Mouse (Mus musculus) mouse trophoblast stem cell (cell line): Measurements from ENCODE around the gene Gfy.

Experiments
- in situ Hi-C, 2 experiments: fragments of 300-500 bp; cut with MseI, MboI; formaldehyde crosslinking; loops; 2 replicates in 1 of 2; 3 replicates in 1 of 2; pipeline ENCODE4 v1.15.1; 2025

Gfy gene

DNA sequence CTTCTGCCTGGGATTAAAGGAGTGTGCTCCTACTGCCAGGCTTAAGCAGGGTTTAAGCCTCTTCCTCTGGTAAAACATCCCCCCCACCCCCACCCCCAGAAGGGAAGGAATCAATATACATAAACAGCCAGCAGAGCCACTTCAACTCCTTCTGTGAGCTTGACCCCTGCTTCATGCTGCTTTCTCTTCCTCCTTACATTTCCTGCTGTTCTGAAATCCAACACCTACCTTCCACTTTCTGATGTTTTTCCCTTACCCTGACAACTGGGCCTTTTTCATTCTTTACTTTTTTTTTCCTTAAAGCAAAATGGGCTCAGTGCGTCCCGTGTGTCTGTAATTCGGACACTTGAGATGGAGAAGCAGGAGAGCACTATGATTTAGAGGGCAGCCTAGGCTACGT is 29.0 kb downstream of the Gfy start:
- in situ Hi-C loops, result no loop called here

DNA sequence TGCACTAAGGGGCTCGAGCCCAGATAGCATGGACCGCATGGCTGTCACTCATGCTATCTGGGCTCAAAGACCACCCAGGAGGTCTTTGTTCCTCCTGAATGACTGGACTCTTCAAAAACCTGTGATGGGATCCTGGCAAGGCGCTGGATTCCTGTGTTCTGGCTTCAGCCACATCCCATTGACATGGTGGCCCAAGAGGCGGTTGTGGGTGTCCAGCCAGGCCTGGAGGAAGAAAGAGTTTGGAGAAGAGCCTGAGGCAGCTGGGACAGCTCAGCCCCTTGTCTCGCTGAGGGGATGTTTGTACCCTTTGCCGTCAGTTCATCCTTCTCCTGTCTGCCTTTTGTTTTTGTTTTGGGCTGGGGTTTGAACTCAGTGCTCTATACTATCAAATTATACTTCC is 29.8 kb downstream of the Gfy start:
- in situ Hi-C loops, result no loop called here

DNA sequence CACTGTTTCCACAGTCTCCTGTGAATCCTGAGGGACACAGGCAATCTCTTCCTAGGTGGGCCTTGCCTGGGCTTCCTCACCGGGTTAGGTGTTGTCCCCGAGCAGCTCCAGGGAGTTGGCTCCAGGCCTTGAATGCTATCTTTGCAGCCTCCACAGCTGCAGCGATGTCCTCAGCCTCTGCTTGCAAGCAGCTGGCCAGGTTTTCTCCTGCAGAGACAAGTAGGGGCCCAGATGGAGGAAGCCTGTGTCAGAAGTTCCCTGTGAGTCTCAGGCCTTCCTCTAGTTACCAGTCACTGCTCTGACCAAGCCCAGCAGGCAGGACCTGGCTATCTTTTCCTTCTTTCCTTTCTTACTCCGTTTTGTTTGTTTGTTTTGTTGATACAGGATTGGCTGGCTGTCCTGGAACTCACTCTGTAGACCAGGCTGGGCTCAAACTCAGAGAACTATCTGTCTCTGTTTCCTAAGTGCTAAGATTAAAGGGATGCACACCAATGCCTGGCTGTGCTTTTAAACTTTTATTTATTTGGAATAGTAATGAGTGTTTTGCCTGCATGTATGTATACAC is 30.8 kb downstream of the Gfy start:
- in situ Hi-C loops, result no loop called here

DNA sequence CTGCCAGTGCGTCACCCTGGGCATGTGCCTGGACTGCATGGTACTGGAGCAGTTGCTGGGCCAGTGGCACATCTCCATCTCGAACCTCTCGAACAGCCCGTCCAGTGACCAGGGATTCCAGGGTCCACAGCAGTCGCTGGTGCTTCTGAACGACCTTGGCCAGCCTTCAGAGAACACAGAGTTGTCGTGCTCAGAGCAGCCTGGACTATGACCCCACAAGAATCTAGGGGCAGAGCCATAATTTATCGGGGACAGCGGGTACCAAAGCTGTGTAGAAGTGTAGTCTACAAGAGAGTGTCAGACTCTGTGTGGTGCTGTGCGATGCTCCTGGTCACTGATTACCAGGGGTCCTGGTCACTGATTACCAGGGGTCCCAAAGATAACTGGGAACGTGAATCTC is 31.5 kb downstream of the Gfy start:
- in situ Hi-C loops, result no loop called here

DNA sequence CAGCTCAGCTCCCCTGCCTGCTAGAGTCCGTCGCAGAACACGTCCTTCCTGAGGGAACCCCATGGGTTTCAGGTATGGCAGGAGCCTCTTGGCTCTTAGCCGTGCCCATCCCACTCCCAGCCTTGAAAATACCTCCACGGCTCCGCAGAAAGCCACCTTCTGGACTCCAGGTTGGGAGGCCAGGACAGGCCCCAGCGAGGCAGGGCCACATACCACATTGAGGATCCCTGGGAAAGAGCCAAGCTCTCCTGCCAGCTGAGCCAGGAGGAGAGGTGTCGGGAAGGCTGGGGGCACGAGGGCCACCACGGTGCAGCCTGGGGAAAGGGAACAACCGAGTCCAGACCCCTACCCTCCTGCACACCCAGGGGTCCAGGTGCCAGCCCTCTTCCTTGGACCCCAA is 32.1 kb downstream of the Gfy start:
- in situ Hi-C loops, result no loop called here

DNA sequence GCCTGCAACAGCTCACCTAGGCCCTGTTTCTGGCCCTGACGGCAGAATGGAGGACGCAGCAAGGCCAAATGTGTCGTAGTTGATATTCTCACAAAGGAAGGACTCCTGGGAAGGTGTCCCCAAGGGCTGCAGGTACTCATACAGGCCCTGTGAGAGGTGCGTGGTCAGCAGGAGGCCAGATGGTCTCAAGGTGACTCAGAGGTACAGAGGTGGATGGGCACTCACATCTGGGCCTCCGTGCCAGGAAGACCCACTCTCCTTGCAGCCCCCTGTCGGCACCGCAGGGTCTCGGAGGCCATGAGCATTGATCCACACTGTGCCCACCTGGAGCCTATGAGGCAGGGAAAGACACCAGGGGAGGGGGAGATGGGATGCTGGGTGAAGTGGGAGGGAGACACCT is 33.9 kb downstream of the Gfy start:
- in situ Hi-C loops, result no loop called here

DNA sequence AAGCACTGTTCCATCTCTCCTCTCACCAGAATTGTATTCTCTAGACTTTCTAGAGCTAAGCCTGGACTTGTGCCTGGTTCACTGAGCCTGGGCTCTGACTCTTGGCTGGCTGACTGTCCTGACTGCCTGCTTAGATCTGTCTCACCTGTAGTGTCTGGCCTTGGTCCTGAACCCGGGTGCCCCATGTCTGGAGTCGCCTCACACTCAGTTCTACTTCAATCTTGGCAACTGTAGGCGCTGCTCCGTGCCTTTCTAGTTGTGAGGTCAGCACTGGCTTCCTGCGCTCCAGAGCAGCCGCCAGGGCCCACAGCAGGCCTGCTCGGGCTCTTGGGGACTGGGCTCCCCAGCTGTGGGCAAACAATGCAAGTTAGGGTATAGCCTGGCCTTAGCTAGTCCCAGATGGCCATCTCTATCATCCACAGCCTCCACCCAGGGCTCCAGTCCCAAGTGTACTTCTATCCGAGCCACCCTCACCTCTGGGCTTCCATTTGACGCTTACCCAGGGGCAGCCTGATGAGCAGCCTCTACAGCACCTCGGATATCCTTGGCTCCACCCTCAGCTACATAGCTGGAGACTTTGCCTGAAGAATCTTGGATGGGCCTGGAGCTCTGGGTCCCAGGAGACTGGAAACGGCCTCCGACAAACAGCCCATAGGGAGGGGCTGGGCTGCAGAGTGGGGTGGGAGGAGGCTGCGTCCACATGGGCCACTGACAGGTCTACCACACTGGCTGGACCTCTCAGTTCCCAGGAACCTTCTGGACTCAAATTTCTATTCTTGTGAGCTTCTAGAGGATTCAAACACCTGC is 34.8 kb downstream of the Gfy start:
- in situ Hi-C loops, result no loop called here

DNA sequence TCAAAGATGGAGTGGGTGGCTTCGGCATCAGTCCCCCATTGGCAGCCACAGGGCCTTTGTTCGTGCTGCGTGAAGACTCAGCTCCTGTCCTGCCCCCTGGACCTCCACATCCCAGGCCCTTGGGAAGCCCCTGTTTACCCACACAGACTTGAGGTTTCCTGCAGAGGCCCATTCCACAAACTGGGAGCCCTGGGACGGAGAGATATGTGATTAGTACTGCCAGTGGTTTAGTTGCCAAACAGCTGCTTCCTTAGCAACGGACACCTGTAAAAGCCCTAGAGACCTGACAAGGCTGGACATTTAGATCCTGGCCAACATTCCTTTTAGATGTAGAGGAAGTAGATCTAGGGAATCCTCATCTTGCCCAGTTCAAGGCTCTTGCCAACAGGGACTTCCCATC is 37.5 kb downstream of the Gfy start:
- in situ Hi-C loops, result no loop called here

DNA sequence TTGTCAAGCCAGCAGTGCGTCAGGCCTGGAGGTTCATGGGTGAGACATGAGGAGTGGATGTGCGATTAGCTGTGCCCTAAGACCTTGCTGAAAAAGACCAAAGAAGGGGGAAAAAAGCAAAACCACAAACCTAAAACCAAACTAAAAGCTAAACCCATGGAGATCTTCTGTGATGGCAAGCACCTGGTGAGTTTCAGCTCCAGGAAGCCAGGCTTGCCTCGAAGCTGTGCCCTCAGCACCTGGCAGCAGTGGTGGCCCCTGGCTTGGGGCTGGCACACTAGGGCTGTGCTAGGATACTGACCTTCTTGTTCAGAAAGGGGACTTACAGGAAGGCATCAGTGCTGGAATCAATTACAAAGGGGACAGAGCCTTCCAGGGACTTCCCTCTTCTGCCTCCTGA is 38.0 kb downstream of the Gfy start:
- in situ Hi-C loops, result no loop called here

DNA sequence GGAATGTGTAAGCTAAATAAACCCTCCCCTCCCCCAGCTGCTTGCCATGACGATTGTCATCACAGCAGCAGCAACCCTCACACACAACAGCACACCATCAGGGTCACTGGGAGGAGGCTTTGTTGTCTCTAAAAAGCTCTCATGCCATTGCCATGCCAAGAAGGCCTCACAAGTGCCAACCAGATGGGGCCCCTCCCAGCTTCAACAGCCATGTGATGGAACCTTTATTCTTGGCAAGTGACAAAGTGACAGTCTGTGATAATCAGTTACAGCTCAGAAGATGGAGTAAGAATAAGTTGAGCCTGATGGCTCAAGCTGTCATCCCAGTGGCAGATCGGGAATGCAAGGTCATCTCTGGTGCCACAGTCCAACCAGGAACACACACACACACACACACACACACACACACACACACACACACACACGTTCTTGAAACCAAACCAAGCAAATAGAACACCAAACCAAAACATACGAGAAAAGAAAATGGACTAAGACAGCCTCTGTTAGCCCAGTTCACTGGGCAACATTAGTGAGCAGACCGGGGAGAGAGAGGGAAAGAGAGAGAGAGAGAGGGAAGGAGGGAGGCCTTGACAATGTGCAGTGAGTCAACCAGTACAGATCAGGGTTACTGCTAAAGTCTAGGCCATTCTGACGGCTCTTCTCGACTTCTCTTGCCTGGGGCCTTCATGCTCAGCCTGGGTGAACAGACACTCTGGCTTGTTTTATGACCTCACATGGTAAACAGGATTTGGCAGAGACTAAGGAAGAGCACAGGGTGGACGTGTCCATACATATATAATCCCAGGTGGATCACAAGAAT is 39.3 kb downstream of the Gfy start:
- in situ Hi-C loops, result no loop called here

DNA sequence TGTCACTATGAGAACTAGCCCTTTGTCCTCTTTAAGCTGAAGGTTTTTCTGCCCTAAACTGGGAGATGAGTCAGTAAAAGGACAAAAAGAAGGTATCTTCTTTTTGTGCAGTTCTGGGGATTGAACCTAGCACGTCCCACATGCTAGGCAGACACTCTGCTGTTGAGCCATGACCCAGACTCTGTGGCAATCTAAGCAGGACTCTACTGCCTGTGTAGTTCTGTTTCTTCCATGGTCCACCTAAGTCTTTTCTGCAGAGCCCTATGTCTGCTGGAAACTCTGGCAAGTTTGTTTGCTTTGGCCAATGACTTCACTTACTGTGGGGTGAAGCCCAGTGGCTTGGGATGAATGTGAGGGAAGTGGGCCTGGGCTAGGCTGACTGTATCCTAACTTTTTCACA is 41.0 kb downstream of the Gfy start:
- in situ Hi-C loops, result no loop called here

DNA sequence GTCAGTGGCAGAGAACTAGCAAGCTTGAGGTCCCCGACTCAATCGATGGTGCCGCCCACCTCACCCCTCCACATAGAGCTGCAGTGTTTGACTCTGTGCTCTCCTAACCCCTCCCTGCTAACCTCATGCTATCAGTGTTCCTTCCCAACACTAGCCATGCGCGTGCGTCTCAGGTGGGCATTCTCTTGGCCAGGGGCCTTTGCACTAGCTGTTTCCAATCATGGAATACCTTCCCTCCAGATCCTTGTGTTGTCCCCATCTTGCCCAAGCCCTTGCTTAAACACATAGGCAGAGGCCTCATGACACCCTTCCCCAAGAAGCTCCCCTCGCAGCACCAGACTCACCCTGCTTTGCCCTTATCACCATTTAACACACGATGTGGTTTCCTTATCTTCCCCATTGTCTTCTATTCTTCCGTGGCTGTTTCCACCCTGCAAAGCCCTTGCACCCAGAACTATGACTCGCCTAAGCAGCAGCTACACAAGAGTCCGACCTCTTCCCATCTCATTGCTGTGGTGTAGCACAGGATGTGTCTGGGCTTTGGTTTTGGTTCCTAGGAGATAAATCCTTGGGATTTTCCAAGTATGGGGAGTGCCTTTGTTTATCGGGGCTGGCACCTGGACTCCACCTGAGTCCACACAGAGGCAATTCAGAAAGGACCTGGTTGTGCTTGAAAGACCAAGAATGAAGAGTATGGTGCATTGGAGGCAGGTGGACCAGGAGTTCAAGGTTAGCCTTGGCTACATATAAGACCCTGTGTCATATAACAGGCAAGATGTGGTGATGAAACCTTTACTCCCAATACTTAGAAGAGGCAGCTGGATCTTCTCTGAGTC is 42.0 kb downstream of the Gfy start:
- in situ Hi-C loops, result no loop called here

DNA sequence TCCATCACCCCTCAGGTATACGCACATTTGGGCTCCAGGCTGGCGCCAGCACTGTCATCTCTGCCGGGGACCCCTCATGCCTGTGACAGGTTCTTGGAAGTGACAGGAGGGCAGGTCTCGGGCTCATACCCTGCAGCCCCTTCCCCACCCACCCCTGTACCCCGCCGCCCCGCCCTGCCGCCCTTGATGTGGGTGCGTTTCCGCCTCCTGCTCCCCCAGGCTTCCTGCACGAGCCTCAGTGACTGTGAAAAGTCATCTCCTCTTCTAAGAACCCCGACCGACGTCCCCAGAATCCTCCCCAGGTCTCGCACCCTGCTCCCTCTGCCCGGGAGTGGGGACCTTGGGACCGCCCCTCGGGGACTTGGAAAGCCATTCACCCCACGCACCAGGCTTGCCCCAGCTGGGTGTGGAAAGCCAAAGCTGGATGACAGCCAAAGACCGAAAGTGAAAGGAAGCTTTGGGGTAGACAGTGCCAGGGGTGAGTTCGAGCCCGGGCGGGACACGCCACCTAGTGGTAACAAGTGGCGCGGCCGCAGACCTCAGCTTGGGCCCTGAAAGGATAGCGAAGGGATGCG is 43.3 kb downstream of the Gfy start, which contains the start of the genes Gm45713 and Flt3l:
TSS of gene Gm45713 (minus strand) at position 239 of the 575 bp plus-strand sequence.
TSS of gene Flt3l (minus strand) at position 440 of the 575 bp plus-strand sequence.
- in situ Hi-C loops, result no loop called here

DNA sequence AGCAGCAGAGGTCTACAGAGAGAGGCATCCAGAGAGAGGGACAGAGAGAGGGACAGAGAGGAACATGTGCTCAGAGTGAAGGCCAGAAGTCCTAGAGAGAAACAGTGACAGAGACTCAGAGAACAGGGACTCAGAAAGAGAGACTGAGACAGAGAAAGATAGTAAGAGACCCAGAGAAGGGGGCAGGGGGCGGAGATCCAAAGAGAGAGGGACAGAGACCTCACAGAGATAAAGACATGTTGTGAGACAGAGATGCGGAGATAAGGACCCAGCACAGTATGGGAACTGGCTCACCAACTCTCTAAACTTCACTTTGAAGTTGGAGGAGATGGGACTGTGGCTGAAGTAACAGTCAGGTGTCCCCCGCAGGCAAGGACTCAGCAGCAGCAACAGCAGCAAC is 44.0 kb downstream of the Gfy start:
- in situ Hi-C loops, result no loop called here

DNA sequence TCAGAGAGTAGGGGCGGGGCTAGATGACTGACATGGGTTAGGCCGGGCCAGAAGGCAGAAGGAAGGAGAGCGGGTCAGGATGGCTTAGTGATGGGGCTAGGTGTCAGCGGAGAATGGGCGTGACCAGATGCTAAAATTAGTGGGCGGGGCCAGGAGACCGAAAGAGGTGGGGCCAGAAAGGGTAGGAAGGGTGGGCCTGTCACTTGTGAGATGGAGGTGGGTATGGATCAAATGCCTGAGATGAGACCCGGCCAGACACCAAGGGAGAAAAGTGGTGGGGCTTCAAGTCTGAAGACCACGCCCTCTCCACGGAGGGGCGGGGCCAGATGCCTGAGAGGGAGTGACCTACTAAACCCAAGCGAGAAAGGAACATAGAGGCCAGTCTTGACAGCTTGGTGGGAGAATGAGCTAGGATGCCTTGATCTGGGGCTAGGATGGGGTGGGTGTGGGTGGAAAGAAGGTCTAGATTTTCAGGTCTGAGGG is 44.8 kb downstream of the Gfy start:
- in situ Hi-C loops, result no loop called here

DNA sequence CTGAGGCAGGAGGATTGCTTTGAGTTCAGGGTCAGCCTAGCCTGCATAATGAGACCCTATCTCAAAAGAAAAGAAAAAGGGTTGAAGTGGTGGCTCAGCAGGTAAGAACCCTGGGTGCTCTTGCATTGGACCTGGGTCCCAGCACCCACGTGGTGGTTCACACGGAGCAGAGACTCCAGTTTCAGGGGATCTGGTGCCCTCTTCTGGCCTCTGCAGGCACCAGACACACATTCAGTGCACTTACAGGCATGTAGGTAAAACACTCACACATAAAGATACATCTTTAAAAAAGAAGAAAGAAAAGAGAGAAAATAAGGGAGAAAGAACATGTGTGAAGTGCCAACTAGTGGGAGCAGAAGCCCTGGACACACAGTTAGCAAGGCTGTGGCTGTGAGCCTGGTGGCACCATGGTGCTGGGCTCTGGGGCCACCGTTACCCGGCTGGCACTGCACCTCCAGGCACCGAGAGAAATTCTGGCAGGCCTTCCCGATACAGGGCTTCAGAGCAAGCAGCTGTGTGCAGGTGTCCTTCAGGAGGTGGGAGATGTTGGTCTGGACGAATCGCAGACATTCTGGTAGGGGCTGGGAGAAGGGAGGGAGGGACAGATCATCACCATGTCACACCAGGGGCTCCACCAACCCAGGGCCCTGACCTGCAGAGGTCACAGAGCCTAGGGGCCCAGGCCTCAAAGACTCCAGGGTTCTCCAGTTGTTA is 45.8 kb downstream of the Gfy start:
- in situ Hi-C loops, result no loop called here

DNA sequence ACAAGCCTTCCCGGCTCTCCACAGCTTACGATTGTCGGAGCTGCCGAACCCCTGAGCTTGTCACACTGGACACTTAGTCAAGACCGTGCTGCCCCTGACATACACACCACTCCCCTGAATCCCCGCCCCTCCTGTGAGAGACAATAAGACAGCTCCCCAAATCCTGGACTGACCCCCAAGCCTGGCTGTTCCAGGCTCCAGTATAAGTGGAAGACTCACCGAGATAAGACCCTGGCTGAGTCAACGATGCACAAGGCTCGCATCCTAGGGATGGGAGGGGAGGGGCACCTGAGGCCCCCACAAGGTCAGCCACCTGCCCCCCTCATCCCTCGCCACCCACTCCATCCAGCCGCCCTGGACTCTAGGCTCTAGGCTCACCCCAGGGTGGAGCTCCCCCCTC is 47.5 kb downstream of the Gfy start:
- in situ Hi-C loops, result no loop called here

DNA sequence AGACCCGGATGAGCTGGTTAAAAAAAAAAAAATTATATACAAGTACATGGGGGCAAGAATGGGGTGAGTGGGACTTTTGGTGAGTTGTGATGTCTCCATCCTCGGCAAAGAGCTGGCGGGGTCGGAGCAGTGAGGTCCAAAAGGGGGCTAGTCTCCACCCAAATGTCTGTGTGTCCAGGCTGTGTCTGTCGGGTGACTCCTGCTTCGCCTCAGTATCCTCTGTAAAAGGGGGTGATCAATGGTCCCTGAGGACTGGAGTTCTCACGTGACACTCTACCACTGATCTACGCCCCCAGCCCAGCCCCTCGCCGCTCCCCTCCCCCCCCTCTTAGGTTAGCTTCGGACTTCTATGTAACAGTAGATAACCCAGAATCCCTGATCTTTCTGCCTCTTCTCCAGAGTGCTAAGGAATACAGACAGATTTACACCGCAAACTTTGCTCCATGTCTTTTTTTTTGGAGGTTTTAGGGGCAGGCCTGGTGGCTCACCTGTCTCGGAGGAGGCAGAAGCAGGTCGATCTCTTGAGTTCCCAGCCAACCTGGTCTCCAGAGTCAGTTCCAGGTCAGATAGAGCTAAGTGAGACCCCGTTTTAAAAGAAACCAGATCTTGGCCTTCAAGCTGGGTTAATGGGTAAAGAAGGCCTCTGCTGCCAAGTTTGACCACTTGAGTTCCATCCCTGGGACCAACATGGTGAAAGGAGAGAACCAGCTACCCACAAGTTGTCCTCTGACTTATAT is 49.4 kb downstream of the Gfy start:
- in situ Hi-C loops, result no loop called here

DNA sequence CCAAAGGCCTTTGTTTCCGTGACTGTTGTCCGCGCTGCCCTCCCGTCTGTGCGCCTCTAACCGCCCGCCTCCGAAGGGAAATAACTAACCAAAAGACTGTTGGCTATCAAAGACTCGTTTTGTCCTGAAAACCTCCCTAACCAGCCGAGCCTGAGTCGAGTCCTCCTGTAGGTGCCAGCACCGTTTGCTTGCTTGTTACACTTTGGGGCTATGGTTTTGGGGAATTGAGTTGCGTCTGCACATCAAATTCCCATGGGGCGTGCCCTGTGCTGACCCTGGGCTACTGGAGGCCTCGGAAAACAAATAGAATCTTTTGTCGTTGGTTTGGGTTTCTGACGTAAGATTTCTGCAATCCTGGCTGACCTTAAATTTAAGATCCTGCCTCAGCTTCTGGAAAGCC is 50.1 kb downstream of the Gfy start:
- in situ Hi-C loops, result no loop called here
